Mouse (Mus musculus) hindbrain, embryonic 13.5 days (tissue): ENCODE measurements at regions not wholly inside any gene's neighbourhood (a gene's known extent, or its start where the extent isn't known, plus 50 kb on each side); places are given as distances from the start of the nearest gene placed in this dataset.

Source experiments
- ATAC-seq: fragments of 200-750 bp; cut with Nextera tagmentation; 2 replicates; pipeline ENCODE4 v1.8.0; 2017; ENCODE audit warnings: moderate TSS enrichment; ENCODE audit not compliant: low FRiP score
- H3K27ac ChIP-seq: fragments of 300-500 bp; sonication (generic); 2 replicates; pipeline ENCODE4 v1.5.1; 2015; ENCODE audit warnings: inconsistent platforms, mild to moderate bottlenecking, moderate library complexity
- H3K27me3 ChIP-seq: fragments of 300-500 bp; sonication (generic); 2 replicates; pipeline ENCODE4 v1.6.1; 2015; ENCODE audit warnings: mild to moderate bottlenecking, inconsistent platforms
- H3K36me3 ChIP-seq: fragments of 300-500 bp; sonication (generic); 2 replicates; pipeline ENCODE4 v1.6.1; 2015; ENCODE audit warnings: mild to moderate bottlenecking, inconsistent platforms
- H3K4me1 ChIP-seq: fragments of 300-500 bp; sonication (generic); replicated peaks from 2 replicates; pipeline ENCODE4 v1.6.1; 2015; ENCODE audit warnings: inconsistent platforms
- H3K4me2 ChIP-seq: fragments of 300-500 bp; sonication (generic); 2 replicates; pipeline ENCODE4 v1.6.1; 2015; ENCODE audit warnings: inconsistent platforms, mild to moderate bottlenecking, moderate library complexity
- H3K4me3 ChIP-seq: fragments of 300-500 bp; sonication (generic); 2 replicates; pipeline ENCODE4 v1.5.1; 2015; ENCODE audit warnings: mild to moderate bottlenecking, inconsistent platforms
- H3K9ac ChIP-seq: fragments of 300-500 bp; sonication (generic); 2 replicates; pipeline ENCODE4 v1.6.1; 2015; ENCODE audit warnings: mild to moderate bottlenecking, inconsistent platforms
- H3K9me3 ChIP-seq: fragments of 300-500 bp; sonication (generic); 2 replicates; pipeline ENCODE4 v1.6.1; 2016; ENCODE audit warnings: inconsistent platforms
- WGBS: fragments of 180-500 bp; shearing (Covaris S2); methylation state at CpG from one replicate; pipeline ENCODE4 v1.1.7; 2015; 5-methylcytosine and 5-hydroxymethylcytosine counted together

DNA sequence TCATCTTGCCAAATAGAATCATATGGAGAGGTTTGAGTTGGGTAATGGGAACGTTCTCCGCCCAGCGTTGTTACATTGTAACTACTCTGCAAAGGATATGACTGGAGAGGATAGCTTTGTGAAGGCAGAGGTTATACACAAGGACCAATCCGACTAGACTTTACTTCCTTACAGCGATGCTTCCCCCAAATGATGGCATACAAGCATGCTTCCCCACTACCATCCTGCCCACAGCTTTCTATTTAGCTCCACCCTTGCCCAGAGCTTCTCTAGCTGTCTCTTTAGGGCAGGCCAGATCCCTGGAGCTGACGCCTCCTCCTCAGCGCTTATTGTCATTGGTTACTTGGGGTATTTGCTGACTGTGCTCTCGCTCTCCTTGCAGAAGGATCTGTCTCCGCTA, 130.1 kb upstream of the Zfp703 start:
- peaks cover 33% of the 10 kb centered on the region for H3K4me1 ChIP-seq
- H3K27ac ChIP-seq = no peak overlapping the region
- no peak for ATAC-seq
- WGBS = 67% methylated on average over 9 of the region's 9 CpGs
- 0 out of 2 replicates have a peak, but pooled peaks cover 2% of the 10 kb centered on the region for H3K27me3 ChIP-seq
- no peaks in the 10 kb centered on the region for H3K9me3 ChIP-seq
- no peak overlapping the region for H3K4me2 ChIP-seq
- H3K36me3 ChIP-seq = no peaks in the 10 kb centered on the region
- H3K4me3 ChIP-seq = no peak overlapping the region
- H3K9ac ChIP-seq = no peak overlapping the region

DNA sequence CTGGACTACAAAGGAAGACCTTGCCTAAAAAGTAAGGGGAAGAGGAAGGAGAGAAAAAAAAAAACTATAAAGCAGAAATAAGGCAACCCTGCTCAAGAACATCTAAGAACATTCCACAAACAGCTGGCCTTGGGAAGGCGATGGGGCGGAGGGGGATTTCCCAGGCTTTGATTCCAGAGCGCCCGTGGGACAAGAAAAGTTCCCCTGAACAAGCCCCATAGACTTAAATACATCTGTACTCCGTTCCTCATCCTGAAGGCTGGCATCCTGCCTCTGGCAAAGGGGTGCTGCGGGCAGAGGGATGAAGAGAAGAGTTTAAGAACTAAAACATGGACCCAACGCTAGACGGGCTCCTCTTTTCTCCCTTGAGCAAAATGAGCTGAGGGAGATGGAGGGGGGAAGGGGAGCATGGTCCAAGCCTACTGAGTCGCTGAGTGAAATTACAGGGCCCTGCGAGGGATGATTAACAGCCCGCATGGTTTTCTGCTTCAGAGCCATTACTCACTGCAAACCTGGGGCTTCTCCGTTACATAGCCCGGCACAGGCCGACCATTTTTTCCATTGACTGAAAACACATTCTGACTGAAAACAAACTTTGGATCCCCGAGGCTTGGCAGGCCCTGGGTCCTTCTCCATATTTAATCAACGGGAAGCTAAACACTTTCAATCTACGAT, 128.9 kb upstream of the Zfp703 start:
- 73% methylated on average over 17 of the region's 17 CpGs for WGBS
- Histone ChIP-seq H3K4me3 (no peak overlapping the region), H3K4me1 (peaks cover 39% of the 10 kb centered on the region), H3K9me3 (no peaks in the 10 kb centered on the region), H3K27me3 (0 out of 2 replicates have a peak, but pooled peaks cover 2% of the 10 kb centered on the region), H3K36me3 (no peaks in the 10 kb centered on the region), H3K27ac (peak overlapping the region; percentile 58; the same call in 1 of the 2 replicates), H3K9ac (no peak overlapping the region), H3K4me2 (no peak overlapping the region)
- no peak for ATAC-seq

DNA sequence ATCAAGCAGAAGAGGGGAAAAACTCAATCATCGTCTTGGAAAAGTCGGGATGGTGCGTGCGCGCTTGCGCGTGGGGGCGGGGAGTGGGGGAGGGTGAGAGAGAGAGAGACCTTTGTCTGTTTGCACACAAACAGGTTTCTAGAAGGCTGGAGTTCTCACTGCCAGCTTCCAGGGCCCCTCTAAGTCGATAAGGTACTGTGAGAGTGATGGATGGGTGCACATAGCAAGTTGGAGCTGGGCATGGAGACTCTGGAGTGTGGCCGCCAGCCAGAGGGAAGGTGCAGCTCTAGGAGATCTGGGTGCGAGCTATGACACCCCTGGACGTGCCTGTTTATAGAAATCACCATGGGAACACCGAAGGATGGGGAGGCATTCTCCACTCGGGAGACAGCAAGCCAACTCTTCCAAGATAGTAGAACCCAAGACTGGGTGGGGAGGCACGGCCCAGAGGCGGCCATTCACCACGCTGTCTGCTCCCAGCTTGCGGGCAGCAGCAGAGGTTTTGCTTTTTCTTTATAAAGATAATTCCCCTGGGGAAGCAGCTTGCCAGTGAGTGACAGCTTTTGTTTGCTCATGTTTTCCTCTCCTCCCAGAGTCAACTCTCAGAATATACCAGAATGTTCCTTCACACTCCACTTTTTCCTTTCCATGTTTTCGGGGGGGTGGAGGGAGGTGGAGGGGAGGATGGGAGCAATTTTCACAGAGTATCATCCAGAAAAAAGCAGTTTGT, 128.0 kb upstream of the Zfp703 start:
- Histone ChIP-seq H3K4me2 (no peak overlapping the region), H3K4me1 (peaks cover 39% of the 10 kb centered on the region), H3K27me3 (0 out of 2 replicates have a peak, but pooled peaks cover 5% of the 10 kb centered on the region), H3K9me3 (no peaks in the 10 kb centered on the region), H3K36me3 (no peaks in the 10 kb centered on the region), H3K9ac (no peak overlapping the region; the same call in 1 of the 2 replicates), H3K27ac (peak overlapping the region; percentile 58), H3K4me3 (no peak overlapping the region)
- no peak for ATAC-seq
- WGBS = 66% methylated on average over 19 of the region's 19 CpGs

DNA sequence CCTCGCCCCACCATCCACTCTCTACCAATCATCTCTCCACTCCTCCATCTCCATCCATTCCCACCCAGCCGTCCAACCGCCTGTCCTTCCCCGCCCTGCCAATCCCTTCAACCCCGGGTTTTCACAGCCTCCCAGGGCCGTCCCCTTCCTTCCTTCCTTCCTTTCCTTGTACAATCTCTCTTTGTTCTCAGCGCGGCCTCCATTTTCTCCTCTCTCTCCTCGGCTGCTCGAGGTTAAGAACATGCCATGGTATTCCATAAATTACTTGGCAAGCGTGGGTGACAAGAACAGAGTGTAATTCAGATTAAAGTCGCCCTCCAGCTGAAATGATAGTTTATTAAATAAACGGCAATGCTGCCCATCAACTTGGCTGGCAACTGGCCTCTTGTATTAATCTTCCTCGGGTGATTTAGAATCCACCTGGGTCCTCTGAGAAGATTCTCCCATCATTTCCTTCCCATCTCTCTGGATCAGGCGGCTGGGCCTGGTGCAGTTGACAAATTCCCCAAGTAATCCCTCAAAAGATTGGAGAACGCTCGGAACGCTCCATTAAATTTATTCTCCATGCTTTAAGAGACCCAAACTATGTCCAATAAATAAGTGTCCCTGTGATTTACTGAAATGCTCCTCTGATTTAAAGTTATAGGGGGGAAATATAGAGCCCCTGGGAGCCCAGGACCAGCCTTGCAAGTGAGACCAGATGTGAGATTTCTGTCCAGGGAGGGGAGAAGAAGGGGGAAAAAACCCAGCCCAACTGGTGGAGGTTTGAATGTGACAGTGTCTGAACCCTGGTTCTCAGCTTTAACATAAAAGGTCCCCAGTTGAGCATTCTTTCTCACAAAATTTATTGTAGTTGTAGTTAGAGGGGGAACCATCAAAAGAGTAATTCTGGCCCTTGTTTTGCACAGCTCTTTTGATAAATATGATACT, 125.0 kb upstream of the Zfp703 start:
- WGBS = 59% methylated on average over 18 of the region's 18 CpGs
- Histone ChIP-seq H3K9ac (no peak overlapping the region), H3K9me3 (no peaks in the 10 kb centered on the region), H3K27me3 (0 out of 2 replicates have a peak, but pooled peaks cover 3% of the 10 kb centered on the region), H3K4me3 (no peak overlapping the region), H3K4me2 (no peak overlapping the region), H3K27ac (no peak overlapping the region), H3K4me1 (peaks cover 34% of the 10 kb centered on the region), H3K36me3 (no peaks in the 10 kb centered on the region)
- ATAC-seq = 0 out of 2 replicates have a peak, but pooled peaks have one; percentile 7

DNA sequence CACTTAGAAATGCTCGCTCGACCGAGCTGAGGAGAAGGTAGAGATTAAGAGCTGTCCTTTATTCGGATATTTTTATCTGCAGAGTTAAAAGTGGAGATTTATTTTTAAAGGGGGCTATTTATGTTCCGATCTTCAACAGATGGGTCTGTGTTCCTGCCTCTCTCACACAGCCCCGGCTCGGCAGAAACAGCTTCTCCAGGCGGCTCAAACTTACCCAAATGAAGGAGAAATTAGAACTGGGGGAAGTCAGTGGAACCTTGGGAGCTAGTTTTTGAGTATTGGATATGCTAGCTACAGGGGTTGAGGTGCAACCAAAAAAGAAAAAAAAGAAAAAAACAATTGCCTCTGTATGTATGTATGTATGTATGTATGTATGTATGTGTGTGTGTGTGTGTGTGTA, 124.2 kb upstream of the Zfp703 start:
- no peak overlapping the region for H3K27ac ChIP-seq
- H3K27me3 ChIP-seq = 0 out of 2 replicates have a peak, but pooled peaks cover 2% of the 10 kb centered on the region
- H3K4me3 ChIP-seq = no peak overlapping the region
- no peaks in the 10 kb centered on the region for H3K9me3 ChIP-seq
- no peaks in the 10 kb centered on the region for H3K36me3 ChIP-seq
- 78% methylated on average over 8 of the region's 8 CpGs for WGBS
- peaks cover 29% of the 10 kb centered on the region for H3K4me1 ChIP-seq
- H3K9ac ChIP-seq = no peak overlapping the region
- no peak for ATAC-seq
- H3K4me2 ChIP-seq = no peak overlapping the region

DNA sequence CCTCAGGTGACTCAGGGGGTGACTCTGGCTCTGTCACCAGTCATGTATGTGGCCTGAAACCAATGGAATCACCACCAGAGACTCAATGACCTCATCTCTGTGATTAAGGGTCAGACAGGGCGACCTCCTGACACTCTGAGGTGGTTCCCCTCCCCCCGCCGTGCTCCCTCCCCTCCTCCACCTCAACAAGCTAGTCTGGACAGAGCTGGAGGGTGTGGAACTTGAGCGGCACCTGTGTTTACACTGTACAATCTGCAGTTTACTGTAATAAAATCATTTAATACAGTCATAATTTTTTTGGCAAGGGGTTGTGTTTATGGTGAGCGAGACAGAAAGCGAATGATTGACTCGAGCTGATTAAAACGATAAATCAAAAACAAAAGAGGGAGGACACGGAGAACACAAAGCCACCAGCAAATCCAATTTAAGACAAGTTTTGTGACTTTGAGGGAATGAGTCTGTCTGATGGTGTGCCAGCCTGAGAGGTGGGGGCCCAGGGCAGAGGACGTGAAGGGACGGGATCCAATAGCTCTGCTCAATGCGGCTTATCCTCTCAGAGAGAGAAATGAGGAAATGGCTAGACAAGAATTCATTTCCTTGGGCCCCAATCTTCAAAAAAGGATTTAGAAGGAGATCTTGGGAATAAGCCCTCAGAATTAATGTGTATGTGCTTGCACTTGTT, 122.4 kb upstream of the Zfp703 start:
- no peak overlapping the region for H3K9ac ChIP-seq
- H3K4me1 ChIP-seq = peaks cover 15% of the 10 kb centered on the region; the same call in 1 of the 2 replicates
- no peak for ATAC-seq
- H3K27ac ChIP-seq = no peak overlapping the region
- H3K4me2 ChIP-seq = no peak overlapping the region
- no peaks in the 10 kb centered on the region for H3K9me3 ChIP-seq
- H3K36me3 ChIP-seq = no peaks in the 10 kb centered on the region
- H3K27me3 ChIP-seq = 0 out of 2 replicates have a peak, but pooled peaks cover 2% of the 10 kb centered on the region
- 80% methylated on average over 12 of the region's 12 CpGs for WGBS
- no peak overlapping the region for H3K4me3 ChIP-seq

DNA sequence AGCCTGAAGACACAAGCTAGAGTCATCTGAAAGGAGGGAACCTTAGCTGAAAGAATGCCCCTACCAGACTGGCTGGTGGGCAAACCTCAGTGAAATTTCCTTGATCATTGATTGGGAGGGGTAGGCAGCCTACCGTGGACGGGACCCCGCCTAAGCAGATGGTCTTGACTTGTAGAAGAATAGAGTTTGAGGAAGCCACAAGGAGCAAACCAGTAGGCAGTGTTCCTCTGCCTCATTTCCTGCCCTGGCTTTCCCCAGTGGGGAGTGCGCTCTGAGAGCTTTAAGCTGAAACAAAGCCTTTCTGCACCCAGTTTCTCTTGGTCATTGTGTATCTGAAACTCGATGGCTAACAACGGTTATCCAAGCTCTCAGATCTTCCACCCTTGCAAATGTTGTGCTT, 121.9 kb upstream of the Zfp703 start:
- Histone ChIP-seq H3K9ac (no peak overlapping the region), H3K4me3 (no peak overlapping the region), H3K27ac (no peak overlapping the region), H3K9me3 (no peaks in the 10 kb centered on the region), H3K36me3 (no peaks in the 10 kb centered on the region), H3K4me2 (no peak overlapping the region), H3K4me1 (peaks cover 15% of the 10 kb centered on the region; the same call in 1 of the 2 replicates), H3K27me3 (0 out of 2 replicates have a peak, but pooled peaks cover 2% of the 10 kb centered on the region)
- 81% methylated on average over 6 of the region's 6 CpGs for WGBS
- ATAC-seq = no peak

DNA sequence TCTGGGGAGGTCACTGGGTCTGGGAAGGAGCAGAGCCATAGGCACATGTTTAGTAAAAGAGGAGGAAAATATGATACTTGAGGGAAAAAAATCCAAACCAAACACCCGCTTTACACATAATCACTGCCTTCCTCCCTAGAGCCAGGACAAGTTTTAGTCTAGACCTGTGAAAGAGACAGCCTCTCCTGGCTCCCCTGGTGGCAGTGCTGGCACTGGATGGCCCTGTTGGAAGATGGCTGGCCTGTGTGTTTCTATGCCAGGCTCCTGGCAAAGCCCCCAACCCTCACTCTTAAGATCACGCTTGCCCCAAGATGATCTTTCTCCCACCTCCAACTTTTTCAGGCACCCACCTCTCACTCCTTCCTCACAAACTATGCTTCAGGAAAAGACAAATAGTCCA, 112.6 kb upstream of the Zfp703 start:
- WGBS = 93% methylated on average over 2 of the region's 2 CpGs
- H3K27ac ChIP-seq = no peak overlapping the region
- H3K4me1 ChIP-seq = peaks cover 7% of the 10 kb centered on the region; the same call in 1 of the 2 replicates
- no peak overlapping the region for H3K4me3 ChIP-seq
- H3K27me3 ChIP-seq = no peaks in the 10 kb centered on the region
- no peak overlapping the region for H3K9ac ChIP-seq
- no peaks in the 10 kb centered on the region for H3K36me3 ChIP-seq
- no peak overlapping the region for H3K4me2 ChIP-seq
- H3K9me3 ChIP-seq = no peaks in the 10 kb centered on the region
- no peak for ATAC-seq

DNA sequence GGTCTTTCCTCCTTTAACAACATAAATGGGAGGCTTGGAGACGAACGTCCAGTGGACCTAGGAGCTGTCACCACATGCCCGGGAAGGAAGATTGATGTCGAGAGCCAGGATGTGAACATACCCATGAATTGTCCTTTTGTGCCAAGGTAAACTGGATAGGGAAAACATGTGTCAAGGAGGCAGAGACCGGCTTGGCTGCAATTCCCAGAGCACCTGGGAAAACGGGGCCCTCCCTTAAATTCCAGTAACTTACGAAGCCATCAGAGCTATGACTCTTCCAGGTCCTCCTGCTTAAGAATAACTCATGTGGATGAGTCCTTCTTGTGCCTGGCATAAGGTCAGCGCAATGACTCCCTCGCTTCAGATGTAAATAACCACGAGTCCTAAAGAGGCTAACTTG, 112.2 kb upstream of the Zfp703 start:
- Histone ChIP-seq H3K4me1 (peaks cover 7% of the 10 kb centered on the region; the same call in 1 of the 2 replicates), H3K4me3 (no peak overlapping the region), H3K27me3 (no peaks in the 10 kb centered on the region), H3K27ac (no peak overlapping the region), H3K4me2 (no peak overlapping the region), H3K36me3 (no peaks in the 10 kb centered on the region), H3K9me3 (peaks cover 2% of the 10 kb centered on the region; the same call in 1 of the 2 replicates), H3K9ac (no peak overlapping the region)
- ATAC-seq = no peak
- WGBS = 80% methylated on average over 10 of the region's 10 CpGs

DNA sequence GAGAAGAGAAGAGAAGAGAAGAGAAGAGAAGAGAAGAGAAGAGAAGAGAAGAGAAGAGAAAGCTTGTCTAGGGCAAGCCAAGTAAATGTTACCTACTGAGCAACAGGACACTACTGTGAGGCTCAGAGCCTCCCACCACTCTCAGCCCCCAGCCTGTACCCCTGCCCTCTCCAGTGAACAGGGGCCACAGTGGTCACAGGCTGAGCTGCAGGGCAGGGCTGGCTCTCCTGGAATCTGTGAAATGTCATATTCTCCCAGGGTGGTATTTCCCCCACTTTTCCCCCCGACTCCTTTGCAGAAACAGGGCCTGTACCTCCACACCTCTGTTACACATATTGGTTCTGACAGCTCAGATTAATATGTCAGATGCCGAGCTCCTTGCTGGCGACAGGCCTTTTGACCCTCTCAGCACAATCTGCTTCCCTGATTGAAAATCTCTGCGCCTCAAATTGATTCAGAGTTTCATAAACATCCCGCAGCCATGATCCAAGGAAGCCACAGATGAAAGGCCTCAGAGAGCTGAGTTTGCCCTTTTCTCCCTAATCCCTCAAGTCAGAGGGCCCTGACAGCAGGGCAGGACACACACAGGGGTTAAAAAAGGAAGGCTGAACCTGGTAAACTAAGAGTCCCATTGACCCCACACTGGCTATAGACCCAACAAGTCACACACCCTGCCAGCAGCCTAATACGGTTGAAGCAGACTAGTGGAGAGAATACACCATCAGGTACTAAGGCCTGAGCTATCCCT, 108.8 kb upstream of the Zfp703 start:
- H3K4me3 ChIP-seq = no peak overlapping the region
- ATAC-seq = no peak
- no peaks in the 10 kb centered on the region for H3K36me3 ChIP-seq
- H3K4me2 ChIP-seq = no peak overlapping the region
- no peak overlapping the region for H3K9ac ChIP-seq
- WGBS = 69% methylated on average over 6 of the region's 6 CpGs
- no peak overlapping the region for H3K27ac ChIP-seq
- H3K4me1 ChIP-seq = peaks cover 7% of the 10 kb centered on the region; the same call in 1 of the 2 replicates
- peaks cover 4% of the 10 kb centered on the region; the same call in 1 of the 2 replicates for H3K27me3 ChIP-seq
- peaks cover 4% of the 10 kb centered on the region; the same call in 1 of the 2 replicates for H3K9me3 ChIP-seq

DNA sequence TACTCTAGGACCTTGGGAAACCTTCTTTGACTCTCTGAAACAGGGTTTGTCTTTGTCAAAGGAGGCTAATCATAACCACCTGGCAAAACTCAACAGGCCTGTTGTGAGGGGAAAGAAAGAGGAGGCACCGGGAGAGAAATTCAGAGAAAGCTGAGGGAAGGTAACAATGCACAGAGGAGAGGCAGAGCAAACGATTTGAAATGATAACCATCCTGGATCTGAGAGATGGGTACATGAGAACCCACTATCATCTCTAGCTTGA, 108.3 kb upstream of the Zfp703 start:
- ATAC-seq = no peak
- no peak overlapping the region for H3K4me2 ChIP-seq
- 85% methylated on average over 2 of the region's 2 CpGs for WGBS
- H3K9me3 ChIP-seq = peaks cover 4% of the 10 kb centered on the region; the same call in 1 of the 2 replicates
- peaks cover 7% of the 10 kb centered on the region; the same call in 1 of the 2 replicates for H3K4me1 ChIP-seq
- H3K36me3 ChIP-seq = no peaks in the 10 kb centered on the region
- peaks cover 4% of the 10 kb centered on the region; the same call in 1 of the 2 replicates for H3K27me3 ChIP-seq
- no peak overlapping the region for H3K27ac ChIP-seq
- H3K9ac ChIP-seq = no peak overlapping the region
- H3K4me3 ChIP-seq = no peak overlapping the region
